Mouse (Mus musculus): ENCODE results near the gene Itgb6. TPM values are rescaled to one million over a fixed set of nuclear protein-coding genes. Genes with fewer than 3 reads are reported as not detected.

The Itgb6 gene
- total RNA-seq, 2 experiments from 2014 or later, result not detected

GRCm38 (mm10) chr2:60714475-60714874, 8.0 kb downstream of the Itgb6 start:
- peak; percentile 50 for ATAC-seq (replicated peaks; ENCODE audit: poor library complexity, severe bottlenecking)

- ATAC-seq (replicated peaks; ENCODE audit: poor library complexity, severe bottlenecking), result no peak
These were observed 8.6 kb downstream of the Itgb6 start for GRCm38 (mm10) chr2:60713857-60714256.

GRCm38 (mm10) chr2:60712891-60713290, 9.6 kb downstream of the Itgb6 start:
- ATAC-seq (replicated peaks; ENCODE audit: poor library complexity, severe bottlenecking), result no peak

- ATAC-seq (replicated peaks; ENCODE audit: poor library complexity, severe bottlenecking), result no peak
These were observed 10.0 kb downstream of the Itgb6 start for GRCm38 (mm10) chr2:60712483-60712882.

GRCm38 (mm10) chr2:60711098-60711880, 11.2 kb downstream of the Itgb6 start:
- no peak for ATAC-seq (replicated peaks; ENCODE audit: poor library complexity, severe bottlenecking)

GRCm38 (mm10) chr2:60710317-60710716, 12.1 kb downstream of the Itgb6 start:
- no peak for ATAC-seq (replicated peaks; ENCODE audit: poor library complexity, severe bottlenecking)

- ATAC-seq (replicated peaks; ENCODE audit: poor library complexity, severe bottlenecking), result no peak
These were observed 13.8 kb downstream of the Itgb6 start for GRCm38 (mm10) chr2:60708671-60709070.

GRCm38 (mm10) chr2:60706866-60707265, 15.6 kb downstream of the Itgb6 start:
- ATAC-seq (replicated peaks; ENCODE audit: poor library complexity, severe bottlenecking), result no peak

- no peak for ATAC-seq (replicated peaks; ENCODE audit: poor library complexity, severe bottlenecking)
These were observed 17.0 kb downstream of the Itgb6 start for GRCm38 (mm10) chr2:60705426-60705825.

GRCm38 (mm10) chr2:60703315-60703714, 19.1 kb downstream of the Itgb6 start:
- no peak for ATAC-seq (replicated peaks; ENCODE audit: poor library complexity, severe bottlenecking)

- no peak; the same call in 1 of the 2 replicates for ATAC-seq (replicated peaks; ENCODE audit: poor library complexity, severe bottlenecking)
These were observed 21.5 kb downstream of the Itgb6 start for GRCm38 (mm10) chr2:60700956-60701355.

- no peak for ATAC-seq (replicated peaks; ENCODE audit: poor library complexity, severe bottlenecking)
These were observed 22.4 kb downstream of the Itgb6 start for GRCm38 (mm10) chr2:60700013-60700412.

- no peak for ATAC-seq (replicated peaks; ENCODE audit: poor library complexity, severe bottlenecking)
These were observed 22.9 kb downstream of the Itgb6 start for GRCm38 (mm10) chr2:60699591-60699990.

GRCm38 (mm10) chr2:60698155-60698554, 24.3 kb downstream of the Itgb6 start:
- no peak for ATAC-seq (replicated peaks; ENCODE audit: poor library complexity, severe bottlenecking)

GRCm38 (mm10) chr2:60697530-60697929, 24.9 kb downstream of the Itgb6 start:
- ATAC-seq (replicated peaks; ENCODE audit: poor library complexity, severe bottlenecking), result no peak

GRCm38 (mm10) chr2:60696559-60696958, 25.9 kb downstream of the Itgb6 start:
- no peak for ATAC-seq (replicated peaks; ENCODE audit: poor library complexity, severe bottlenecking)

GRCm38 (mm10) chr2:60695706-60696105, 26.7 kb downstream of the Itgb6 start:
- no peak for ATAC-seq (replicated peaks; ENCODE audit: poor library complexity, severe bottlenecking)

GRCm38 (mm10) chr2:60694563-60694962, 27.9 kb downstream of the Itgb6 start:
- ATAC-seq (replicated peaks; ENCODE audit: poor library complexity, severe bottlenecking), result no peak

GRCm38 (mm10) chr2:60692239-60692638, 30.2 kb downstream of the Itgb6 start:
- ATAC-seq (replicated peaks; ENCODE audit: poor library complexity, severe bottlenecking), result no peak

- no peak for ATAC-seq (replicated peaks; ENCODE audit: poor library complexity, severe bottlenecking)
These were observed 32.2 kb downstream of the Itgb6 start for GRCm38 (mm10) chr2:60690212-60690611.

- ATAC-seq (replicated peaks; ENCODE audit: poor library complexity, severe bottlenecking), result peak; percentile 46; the same call in 1 of the 2 replicates
These were observed 33.4 kb downstream of the Itgb6 start for GRCm38 (mm10) chr2:60688944-60689615.

GRCm38 (mm10) chr2:60688150-60688549, 34.3 kb downstream of the Itgb6 start:
- ATAC-seq (replicated peaks; ENCODE audit: poor library complexity, severe bottlenecking), result no peak

Measured in granulocyte monocyte progenitor cell, adult 5-6 weeks (primary cell).